Mouse (Mus musculus): ENCODE measurements around the gene Lsm11. TPM values are rescaled to one million over a fixed set of nuclear protein-coding genes. Genes with fewer than 3 reads are reported as not detected.

Lsm11 gene
- total and polyA plus RNA-seq, 3 experiments = 8.9 to 13.1 (median 11.0) TPM

DNA sequence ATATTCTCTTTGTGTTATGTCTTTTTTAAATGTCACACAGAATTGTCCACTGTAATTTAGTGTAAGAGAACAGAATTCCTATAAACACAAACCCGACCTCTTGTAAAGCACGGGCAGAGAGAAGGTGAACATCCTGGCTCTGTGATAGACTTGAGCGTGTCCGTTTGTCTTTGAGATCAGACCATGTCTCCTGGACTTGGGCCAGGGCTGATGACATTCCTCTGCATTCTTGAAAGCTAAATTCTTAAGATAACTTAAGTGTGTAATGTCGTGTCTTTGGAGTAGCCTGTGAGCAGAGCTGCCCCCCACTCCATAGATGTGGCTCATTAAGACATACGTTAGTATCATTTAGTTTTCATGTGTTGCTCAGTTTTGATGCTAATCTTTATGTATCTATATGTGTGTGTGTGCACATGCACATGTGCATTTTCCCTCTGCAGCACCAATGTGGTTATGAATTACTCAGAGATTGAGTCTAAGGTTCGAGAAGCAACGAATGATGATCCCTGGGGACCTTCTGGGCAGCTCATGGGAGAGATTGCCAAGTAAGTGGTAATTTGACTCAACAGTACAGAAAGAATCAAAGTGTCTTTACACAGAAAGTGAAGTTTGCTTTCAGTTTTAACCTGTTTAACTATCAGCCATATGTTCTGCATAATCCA is 61.3 kb downstream of the Lsm11 start:
- Histone ChIP-seq H3K4me1 (ENCODE audit: control insufficient read depth in 1 of 2, insufficient read depth in 2 of 2) (peaks cover 5 to 29% of the 10 kb centered on the region in 2 experiments), H3K9me3 (replicated peaks; ENCODE audit: low read length) (no peaks in the 10 kb centered on the region), H3K27ac (ENCODE audit: insufficient read depth, low read depth) (0 out of 2 replicates have a peak overlapping the region, but pooled peaks have one; percentile 18), H3K9ac (ENCODE audit: insufficient read depth, low read depth) (no peak overlapping the region; the same call in 1 of the 2 replicates), H3K36me3 (replicated peaks in 1 of 2; ENCODE audit: control insufficient read depth in 1 of 2, insufficient read depth in 1 of 2, low read length in 1 of 2) (peaks cover 27 to 70% of the 10 kb centered on the region in 2 experiments), H3K4me2 (ENCODE audit: insufficient read depth, low read depth, poor library complexity, severe bottlenecking) (peak overlapping the region; percentile 85), H3K79me2 (replicated peaks; ENCODE audit: control insufficient read depth, extremely low read depth, insufficient read depth, poor library complexity, severe bottlenecking) (peaks cover 7% of the 10 kb centered on the region), H3K27me3 (replicated peaks) (no peaks in the 10 kb centered on the region), H3K4me3 (replicated peaks in 1 of 3; ENCODE audit: low read depth in 2 of 3, low read length in 2 of 3, poor library complexity in 1 of 3) (no peak overlapping the region)
- TF ChIP-seq SIN3A (IDR thresholded peaks at IDR 0.05; ENCODE audit: low read length) (0 out of 2 replicates have a peak, but pooled peaks have one; percentile 32), MAZ (IDR thresholded peaks at IDR 0.05; ENCODE audit: low read depth, low read length) (no peak), SMC3 (IDR thresholded peaks at IDR 0.05; ENCODE audit: low read depth, low read length) (no peak), PAX5 (IDR thresholded peaks at IDR 0.05; ENCODE audit: low read length) (no peak), NRF1 (IDR thresholded peaks at IDR 0.05; ENCODE audit: low read depth, low read length) (no peak), TBP (conservative IDR thresholded peaks at IDR 0.05; ENCODE audit: low read depth, low read length) (no peak), MAX (IDR thresholded peaks at IDR 0.05; ENCODE audit: low read length) (no peak; the same call in 1 of the 2 replicates), NELFE (IDR thresholded peaks at IDR 0.05; ENCODE audit: low read depth, low read length) (no peak), MEF2A (IDR thresholded peaks at IDR 0.05; ENCODE audit: borderline replicate concordance, low read depth, low read length) (no peak), POLR2AphosphoS2 (IDR thresholded peaks at IDR 0.05; ENCODE audit: low read depth, low read length) (no peak), BHLHE40 (IDR thresholded peaks at IDR 0.05; ENCODE audit: low read depth, low read length) (peak; percentile 90), E2F4 (IDR thresholded peaks at IDR 0.05; ENCODE audit: insufficient replicate concordance, low read depth, low read length) (no peak), MYC (IDR thresholded peaks at IDR 0.05; ENCODE audit: low read depth, low read length) (0 out of 2 replicates have a peak, but pooled peaks have one; percentile 41), CTCF (conservative IDR thresholded peaks at IDR 0.05 in 1 of 2, IDR thresholded peaks at IDR 0.05 in 1 of 2; ENCODE audit: low read depth in 2 of 2, low read length in 2 of 2) (no peak), CHD2 (IDR thresholded peaks at IDR 0.05; ENCODE audit: low read length) (no peak), RAD21 (IDR thresholded peaks at IDR 0.05; ENCODE audit: low read depth, low read length) (no peak), CHD1 (IDR thresholded peaks at IDR 0.05; ENCODE audit: low read depth, low read length) (0 out of 2 replicates have a peak, but pooled peaks have one; percentile 61), ELF1 (IDR thresholded peaks at IDR 0.05; ENCODE audit: low read depth, low read length) (no peak), HCFC1 (IDR thresholded peaks at IDR 0.05; ENCODE audit: low read depth, low read length) (no peak), USF1 (IDR thresholded peaks at IDR 0.05; ENCODE audit: low read depth, low read length) (no peak), MAFK (IDR thresholded peaks at IDR 0.05; ENCODE audit: insufficient replicate concordance, low read length) (peak; percentile 60; the same call in 1 of the 2 replicates), ETS1 (conservative IDR thresholded peaks at IDR 0.05; ENCODE audit: low read depth, low read length) (peak; percentile 73), ZKSCAN1 (IDR thresholded peaks at IDR 0.05; ENCODE audit: borderline replicate concordance, low read depth, low read length) (no peak), IRF4 (IDR thresholded peaks at IDR 0.05; ENCODE audit: low read depth, low read length) (peak; percentile 82), KAT2A (IDR thresholded peaks at IDR 0.05; ENCODE audit: insufficient replicate concordance, low read length) (peak; percentile 47; the same call in 1 of the 2 replicates), TCF12 (IDR thresholded peaks at IDR 0.05; ENCODE audit: low read depth, low read length) (no peak), JUND (conservative IDR thresholded peaks at IDR 0.05; ENCODE audit: low read depth, low read length) (peak; percentile 63; the same call in 1 of the 2 replicates), USF2 (conservative IDR thresholded peaks at IDR 0.05; ENCODE audit: low read depth, low read length) (0 out of 2 replicates have a peak, but pooled peaks have one; percentile 12), ZMIZ1 (IDR thresholded peaks at IDR 0.05; ENCODE audit: low read depth, low read length) (no peak), ZC3H11A (IDR thresholded peaks at IDR 0.05; ENCODE audit: low read depth, low read length) (no peak), EP300 (IDR thresholded peaks at IDR 0.05; ENCODE audit: low read length) (peak; percentile 81), POLR2A (IDR thresholded peaks at IDR 0.05; ENCODE audit: low read depth, low read length) (no peak), MXI1 (IDR thresholded peaks at IDR 0.05; ENCODE audit: low read depth, low read length) (peak; percentile 55; the same call in 1 of the 2 replicates), JUN (IDR thresholded peaks at IDR 0.05; ENCODE audit: insufficient read depth, low read depth, low read length) (peak; percentile 54; the same call in 1 of the 2 replicates), UBTF (IDR thresholded peaks at IDR 0.05; ENCODE audit: low read depth, low read length) (no peak), RCOR1 (conservative IDR thresholded peaks at IDR 0.05; ENCODE audit: low read depth, low read length) (peak; percentile 40; the same call in 1 of the 2 replicates), GABPA (IDR thresholded peaks at IDR 0.05; ENCODE audit: insufficient replicate concordance, low read depth, low read length) (no peak), ZNF384 (IDR thresholded peaks at IDR 0.05; ENCODE audit: low read depth, low read length) (no peak)
- in situ Hi-C loops (cut with MboI; ENCODE audit: low pct_ligation_motif_present, low pct_unique_long_range_greater_than_20kb, low sequenced_read_pairs) (loop anchor here (10.0 to 25.0 kb wide), 3 partner anchors 79 to 1296 kb away; no protein-coding TSS in a partner anchor), dilution Hi-C loops (cut with MboI; ENCODE audit: extremely low pct_ligation_motif_present, extremely low pct_unique_long_range_greater_than_20kb, low sequenced_read_pairs) (no loop called here)
- peak; percentile 87 for DNase-seq (ENCODE audit: extremely low read depth)

Data from CH12.LX (cell line).